Mouse (Mus musculus): ENCODE results near the gene Gm20850. TPM values are rescaled to one million over a fixed set of nuclear protein-coding genes. Genes with fewer than 3 reads are reported as not detected.
"Not testable (repeated sequence)": the region's sequence is repeated elsewhere in the genome, so short reads cannot be mapped to it uniquely, and the experiment has no call there.

The Gm20850 gene
- total RNA-seq (2021), result not detected

DNA sequence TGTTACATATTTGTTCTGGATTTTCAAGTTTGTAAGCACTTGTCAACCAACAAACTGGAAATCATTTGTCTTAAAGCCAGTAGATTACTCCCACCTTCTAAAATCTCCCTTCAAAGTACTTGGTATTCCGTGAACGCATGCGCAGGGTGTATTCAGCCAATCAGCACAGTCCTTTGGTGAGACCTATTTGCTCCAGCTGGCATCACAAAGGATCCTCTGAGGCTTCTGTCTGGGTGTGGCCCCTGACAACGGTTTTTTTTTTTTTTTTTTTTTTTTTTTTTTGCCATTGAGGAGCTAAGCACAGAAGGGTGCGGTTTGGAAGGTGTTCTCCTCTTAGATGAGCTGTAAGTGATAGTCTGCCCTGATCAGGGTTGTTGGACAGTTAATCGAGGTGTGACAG lies at the start of gene Gm20850:
TSS of gene Gm20850 (plus strand) at position 301 of the 400 bp plus-strand sequence.
- DNase-seq (ENCODE audit: extremely low spot score in 1 of 2, low spot score in 2 of 2); intact Hi-C loops (cut with DNase I): not testable (repeated sequence)
